Mouse (Mus musculus): ENCODE results near the gene Trpm1. TPM values are rescaled to one million over a fixed set of nuclear protein-coding genes. Genes with fewer than 3 reads are reported as not detected.
"Not testable (repeated sequence)": the region's sequence is repeated elsewhere in the genome, so short reads cannot be mapped to it uniquely, and the experiment has no call there.

Trpm1 gene
- total RNA-seq (2021): under 1 TPM; 0.81 to 0.89 TPM

- no peak for DNase-seq (ENCODE audit: extremely low spot score in 1 of 2, low spot score in 2 of 2)
- intact Hi-C loops (cut with DNase I): loop anchor here (10.0 kb wide), 5 partner anchors 99 to 829 kb away; partner anchors contain the start of gene Klf13
Measured at GRCm38 (mm10) chr7:64153535-64153934, at the start of gene Trpm1. Trpm1 (plus strand) TSS chr7:64153835.

GRCm38 (mm10) chr7:64122131-64122715, 31.4 kb upstream of the Trpm1 start:
- intact Hi-C loops (cut with DNase I): no loop called here
- DNase-seq (ENCODE audit: extremely low spot score in 1 of 2, low spot score in 2 of 2): no peak

GRCm38 (mm10) chr7:64123721-64124120, 29.9 kb upstream of the Trpm1 start:
- DNase-seq (ENCODE audit: extremely low spot score in 1 of 2, low spot score in 2 of 2): no peak
- intact Hi-C loops (cut with DNase I): no loop called here

- DNase-seq (ENCODE audit: extremely low spot score in 1 of 2, low spot score in 2 of 2); intact Hi-C loops (cut with DNase I): not testable (repeated sequence)
Measured at GRCm38 (mm10) chr7:64125994-64126393, 27.6 kb upstream of the Trpm1 start.

- DNase-seq (ENCODE audit: extremely low spot score in 1 of 2, low spot score in 2 of 2): no peak
- intact Hi-C loops (cut with DNase I): no loop called here
Measured at GRCm38 (mm10) chr7:64139866-64140265, 13.8 kb upstream of the Trpm1 start.

- DNase-seq (ENCODE audit: extremely low spot score in 1 of 2, low spot score in 2 of 2): no peak
- intact Hi-C loops (cut with DNase I): no loop called here
Measured at GRCm38 (mm10) chr7:64141301-64142032, 12.2 kb upstream of the Trpm1 start.

- intact Hi-C loops (cut with DNase I): no loop called here
- no peak for DNase-seq (ENCODE audit: extremely low spot score in 1 of 2, low spot score in 2 of 2)
Measured at GRCm38 (mm10) chr7:64149337-64149736, 4.3 kb upstream of the Trpm1 start.

- intact Hi-C loops (cut with DNase I): loop anchor here (10.0 kb wide), 5 partner anchors 95 to 825 kb away; partner anchors contain the start of gene Klf13
- no peak for DNase-seq (ENCODE audit: extremely low spot score in 1 of 2, low spot score in 2 of 2)
Measured at GRCm38 (mm10) chr7:64149747-64150146, 3.9 kb upstream of the Trpm1 start.

GRCm38 (mm10) chr7:64150436-64151080, 3.1 kb upstream of the Trpm1 start:
- intact Hi-C loops (cut with DNase I): loop anchor here (10.0 kb wide), 5 partner anchors 96 to 826 kb away; partner anchors contain the start of gene Klf13
- no peak for DNase-seq (ENCODE audit: extremely low spot score in 1 of 2, low spot score in 2 of 2)

- DNase-seq (ENCODE audit: extremely low spot score in 1 of 2, low spot score in 2 of 2): no peak
- intact Hi-C loops (cut with DNase I): loop anchor here (10.0 kb wide), 5 partner anchors 100 to 830 kb away; partner anchors contain the start of gene Klf13
Measured at GRCm38 (mm10) chr7:64155226-64155625, 1.6 kb downstream of the Trpm1 start.

GRCm38 (mm10) chr7:64155687-64156086, 2.1 kb downstream of the Trpm1 start:
- DNase-seq (ENCODE audit: extremely low spot score in 1 of 2, low spot score in 2 of 2): peak; percentile 88 to 90
- intact Hi-C loops (cut with DNase I): loop anchor here (10.0 kb wide), 5 partner anchors 101 to 831 kb away; partner anchors contain the start of gene Klf13

- intact Hi-C loops (cut with DNase I): loop anchor here (10.0 kb wide), 5 partner anchors 102 to 832 kb away; partner anchors contain the start of gene Klf13
- peak in 1 of 2 experiments; percentile 68 for DNase-seq (ENCODE audit: extremely low spot score in 1 of 2, low spot score in 2 of 2)
Measured at GRCm38 (mm10) chr7:64156271-64156911, 2.8 kb downstream of the Trpm1 start.

GRCm38 (mm10) chr7:64156918-64157690, 3.5 kb downstream of the Trpm1 start:
- DNase-seq (ENCODE audit: extremely low spot score in 1 of 2, low spot score in 2 of 2): no peak
- intact Hi-C loops (cut with DNase I): loop anchor here (10.0 kb wide), 5 partner anchors 102 to 832 kb away; partner anchors contain the start of gene Klf13

GRCm38 (mm10) chr7:64158281-64159055, 4.8 kb downstream of the Trpm1 start:
- no peak for DNase-seq (ENCODE audit: extremely low spot score in 1 of 2, low spot score in 2 of 2)
- intact Hi-C loops (cut with DNase I): loop anchor here (10.0 kb wide), 5 partner anchors 104 to 834 kb away; partner anchors contain the start of gene Klf13

- DNase-seq (ENCODE audit: extremely low spot score in 1 of 2, low spot score in 2 of 2): no peak
- intact Hi-C loops (cut with DNase I): loop anchor here (10.0 kb wide), 5 partner anchors 104 to 834 kb away; partner anchors contain the start of gene Klf13
Measured at GRCm38 (mm10) chr7:64159056-64159542, 5.5 kb downstream of the Trpm1 start.

GRCm38 (mm10) chr7:64159612-64160591, 6.3 kb downstream of the Trpm1 start:
- DNase-seq (ENCODE audit: extremely low spot score in 1 of 2, low spot score in 2 of 2): no peak
- intact Hi-C loops (cut with DNase I): loop anchor here (10.0 kb wide), 6 partner anchors 105 to 835 kb away; partner anchors contain the start of gene Klf13

Data from left cerebral cortex, postnatal 10 days (tissue).